Mouse (Mus musculus): Measurements from ENCODE around the gene Map2k5.
A peak's percentile ranks its signal among the peaks of the same experiment; 100 is the strongest.

The Map2k5 gene

DNA sequence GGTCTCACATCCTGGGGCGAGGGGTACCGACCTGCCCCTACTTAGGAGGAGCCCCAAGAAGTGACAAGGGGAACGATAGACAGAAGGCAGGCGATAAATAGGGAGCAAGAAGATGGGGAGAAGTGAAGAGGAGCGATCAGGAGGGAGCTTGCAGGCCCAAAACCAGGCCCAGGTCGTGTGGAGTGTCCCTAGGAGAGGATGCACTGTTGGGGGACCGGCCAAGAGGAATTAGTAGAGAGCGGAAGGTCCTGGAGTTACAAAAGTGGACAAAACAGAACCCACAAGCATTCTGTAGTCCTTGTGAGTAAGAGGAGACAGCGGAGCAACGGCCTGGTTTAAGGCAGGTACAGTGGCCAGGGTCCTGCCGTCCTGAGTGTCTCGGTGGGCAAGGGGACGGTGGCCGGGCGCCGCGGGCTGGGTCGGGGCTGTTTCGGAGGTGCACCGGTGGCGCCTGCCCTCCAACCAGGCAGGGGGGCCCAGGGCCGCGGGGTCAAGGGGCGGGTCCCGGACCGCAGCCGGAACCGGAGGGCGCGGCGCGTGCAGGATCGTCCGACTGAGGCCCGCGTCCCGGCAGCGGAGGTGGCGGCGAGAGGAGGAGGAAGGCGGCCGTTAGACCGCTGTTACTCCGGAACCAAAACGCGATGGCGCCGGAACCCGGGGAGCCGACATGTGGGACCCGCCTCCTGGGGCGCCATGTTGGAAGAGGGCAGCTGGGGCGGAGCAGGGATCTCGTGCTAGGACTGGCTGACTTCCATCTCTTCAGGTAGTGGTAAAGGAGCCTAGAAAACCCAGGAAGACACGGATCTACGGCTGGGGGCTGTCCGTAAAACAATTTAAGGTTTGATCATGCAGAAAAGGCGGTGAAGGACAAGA lies at the start of gene Map2k5:
Gene Map2k5 (minus strand): TSS at position 633 of the 873 bp plus-strand sequence.
- no peak for TF ChIP-seq GATA4 (IDR thresholded peaks at IDR 0.05; ENCODE audit: insufficient replicate concordance, low read length)

DNA sequence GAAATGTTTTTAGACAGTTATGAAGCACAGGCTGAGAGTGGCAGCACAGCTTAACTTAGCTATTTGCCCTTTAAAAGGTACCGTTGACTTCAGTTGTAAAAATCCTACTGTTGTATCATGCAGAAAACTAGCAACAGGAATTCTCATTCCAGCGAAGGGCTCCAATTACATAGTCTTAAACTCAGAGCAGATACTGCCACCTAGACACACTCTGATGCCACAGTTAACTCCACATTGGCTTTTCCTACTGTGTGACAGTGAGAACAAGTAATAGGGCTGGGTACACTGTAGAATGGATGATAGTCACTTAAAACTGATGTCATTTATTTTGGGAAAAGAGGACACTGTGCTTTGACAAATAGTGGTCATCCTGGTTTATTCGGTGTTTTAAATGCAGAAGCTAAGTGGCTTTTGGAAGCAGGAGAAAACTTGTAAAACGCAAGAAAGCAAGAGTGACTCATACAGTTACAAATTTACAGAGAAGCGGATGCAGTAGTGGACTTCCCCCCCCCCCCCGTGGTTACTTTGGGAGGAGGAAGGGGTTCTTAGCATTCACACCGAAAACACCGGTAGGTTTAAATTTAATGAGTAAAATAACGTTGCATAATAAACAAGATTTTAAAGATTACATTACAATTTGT lies 43.5 kb upstream of the Map2k5 start:
- TF ChIP-seq GATA4 (IDR thresholded peaks at IDR 0.05; ENCODE audit: insufficient replicate concordance, low read length), result no peak

DNA sequence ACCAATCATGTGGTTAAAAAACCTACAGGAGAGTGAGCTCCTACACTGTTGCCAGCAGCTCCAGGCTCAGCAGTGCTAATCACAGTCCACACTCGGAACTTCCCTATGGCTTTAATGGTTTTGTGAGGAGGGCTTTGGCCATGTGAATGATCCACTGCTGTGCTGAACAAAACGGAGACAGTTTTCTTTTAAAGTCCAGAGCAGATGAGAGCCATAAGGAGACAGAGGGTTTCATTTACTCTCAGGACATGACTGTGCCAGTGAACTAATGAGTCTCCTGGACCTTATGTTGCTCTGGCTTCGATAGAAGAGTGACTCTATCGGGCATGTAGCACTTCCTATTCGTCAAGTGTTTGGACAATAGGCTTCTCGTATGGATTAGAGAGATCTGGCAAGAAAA lies 42.7 kb upstream of the Map2k5 start:
- no peak for TF ChIP-seq GATA4 (IDR thresholded peaks at IDR 0.05; ENCODE audit: insufficient replicate concordance, low read length)

DNA sequence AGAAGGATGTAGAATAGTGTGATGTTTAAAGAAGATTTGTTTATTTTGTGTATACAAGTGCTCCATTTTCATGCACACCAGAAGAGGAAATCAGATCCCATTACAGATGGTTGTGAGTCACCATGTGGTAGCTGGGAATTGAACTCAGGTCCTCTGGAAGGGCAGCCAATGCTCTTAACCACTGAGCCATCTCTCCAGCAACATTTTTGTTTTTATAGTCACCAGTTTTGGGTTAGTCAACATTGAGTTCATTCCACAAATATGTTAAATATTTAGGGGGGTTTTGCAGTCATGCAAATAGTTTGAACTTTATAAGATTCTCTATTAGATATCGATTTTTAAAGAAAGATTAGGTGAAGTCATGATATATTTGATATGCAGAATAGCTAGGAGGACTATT lies 22.5 kb upstream of the Map2k5 start:
- TF ChIP-seq GATA4 (IDR thresholded peaks at IDR 0.05; ENCODE audit: insufficient replicate concordance, low read length), result no peak

DNA sequence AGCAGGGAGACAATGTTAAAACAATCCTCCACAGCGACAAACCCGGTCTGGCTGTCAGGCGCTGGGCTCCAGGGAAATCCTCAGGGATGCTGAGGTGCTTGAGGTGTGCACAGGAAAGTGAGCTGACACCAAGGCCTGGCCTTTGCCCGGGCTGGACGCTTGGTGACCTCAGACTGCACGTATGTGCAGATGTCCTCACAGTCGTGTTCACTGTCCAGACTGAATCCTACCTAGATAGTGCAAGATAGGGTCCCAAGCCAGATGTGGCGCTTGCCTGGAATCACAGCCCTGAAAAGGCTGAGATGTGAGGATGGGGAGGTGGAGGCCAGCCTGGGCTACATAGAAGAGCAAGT lies 21.7 kb upstream of the Map2k5 start:
- no peak; the same call in 1 of the 2 replicates for TF ChIP-seq GATA4 (IDR thresholded peaks at IDR 0.05; ENCODE audit: insufficient replicate concordance, low read length)

DNA sequence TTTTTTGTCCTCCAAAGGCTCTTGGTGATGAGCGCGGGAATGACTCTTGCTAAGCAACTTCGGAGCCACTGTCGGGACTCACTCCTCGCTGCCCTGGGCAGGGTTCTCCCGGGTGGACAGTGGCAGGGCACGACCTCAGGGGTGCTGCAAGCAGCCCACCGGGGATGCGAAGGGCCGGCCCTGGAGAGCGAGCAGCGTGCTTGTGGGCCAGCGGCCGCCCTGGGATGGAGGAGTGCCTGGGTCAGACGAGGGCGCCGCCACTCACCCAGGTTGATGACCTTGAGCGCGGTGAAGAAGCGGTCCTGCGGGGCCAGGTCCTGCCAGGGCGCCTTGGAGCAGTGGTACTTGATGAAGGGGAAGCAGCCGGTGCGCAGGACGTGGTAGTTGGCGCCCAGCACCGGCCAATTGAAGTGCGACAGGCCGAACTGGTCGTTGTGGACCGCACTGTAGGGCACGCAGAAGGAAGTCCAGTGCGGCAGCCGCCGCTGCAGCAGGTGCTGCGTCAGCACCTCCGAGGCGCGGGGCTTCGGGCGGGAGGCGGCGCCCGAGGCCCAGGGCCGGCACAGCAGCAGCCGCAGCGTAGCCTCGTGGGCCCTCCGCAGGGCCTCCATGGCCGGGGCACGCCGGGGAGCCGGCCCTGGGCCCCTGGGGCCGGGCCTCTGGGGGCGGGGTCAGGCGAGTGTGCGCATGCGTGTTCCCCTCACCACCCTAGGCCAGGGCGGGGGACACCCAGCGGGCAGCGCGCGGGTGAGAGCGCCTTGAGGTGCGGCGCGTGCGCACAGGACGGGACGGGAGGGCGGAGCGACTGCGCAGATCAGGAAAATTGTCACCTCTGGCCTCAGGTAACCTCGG lies 21.1 kb upstream of the Map2k5 start, which contains the start of gene 2300009A05Rik:
Gene 2300009A05Rik (minus strand): TSS at position 636 of the 852 bp plus-strand sequence.
- TF ChIP-seq GATA4 (IDR thresholded peaks at IDR 0.05; ENCODE audit: insufficient replicate concordance, low read length), result peak; percentile 14; the same call in 1 of the 2 replicates

DNA sequence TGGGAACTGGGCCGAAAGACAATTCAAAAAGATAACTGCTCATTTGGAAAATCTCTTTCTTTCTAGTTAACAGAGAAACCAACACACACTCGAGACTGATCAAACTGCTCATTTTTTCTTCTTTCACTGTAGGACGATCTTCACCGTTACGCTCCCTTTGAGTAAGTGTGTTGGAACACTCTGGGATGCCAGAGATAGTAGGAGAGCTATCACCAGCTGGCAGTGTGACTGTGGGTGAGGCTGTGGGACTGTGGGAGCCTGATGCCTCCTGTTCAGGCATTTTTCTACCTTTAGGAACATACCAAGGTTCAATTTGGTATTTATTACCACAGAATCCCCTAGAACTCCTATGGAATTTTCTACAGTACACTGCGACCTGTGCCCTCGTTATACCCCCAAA lies 17.9 kb upstream of the Map2k5 start:
- no peak for TF ChIP-seq GATA4 (IDR thresholded peaks at IDR 0.05; ENCODE audit: insufficient replicate concordance, low read length)

DNA sequence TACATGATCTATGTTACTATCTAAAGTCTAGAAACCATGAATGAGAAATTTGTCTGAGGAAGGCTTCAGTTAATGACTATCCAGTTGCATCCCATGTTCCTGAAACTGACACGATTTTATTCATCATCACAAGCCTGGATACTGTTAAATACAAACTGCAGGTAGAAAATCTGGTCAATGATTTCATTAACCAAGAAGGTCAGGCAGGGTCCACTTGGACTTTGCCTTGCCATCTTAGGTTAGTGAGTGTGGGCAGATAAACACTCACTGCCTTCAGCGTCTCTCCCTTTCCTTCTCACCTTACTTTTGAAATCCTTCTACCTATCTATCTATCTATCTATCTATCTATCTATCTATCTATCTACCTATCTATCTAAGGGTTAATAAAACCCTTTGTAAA lies 13.6 kb upstream of the Map2k5 start:
- TF ChIP-seq GATA4 (IDR thresholded peaks at IDR 0.05; ENCODE audit: insufficient replicate concordance, low read length), result no peak

DNA sequence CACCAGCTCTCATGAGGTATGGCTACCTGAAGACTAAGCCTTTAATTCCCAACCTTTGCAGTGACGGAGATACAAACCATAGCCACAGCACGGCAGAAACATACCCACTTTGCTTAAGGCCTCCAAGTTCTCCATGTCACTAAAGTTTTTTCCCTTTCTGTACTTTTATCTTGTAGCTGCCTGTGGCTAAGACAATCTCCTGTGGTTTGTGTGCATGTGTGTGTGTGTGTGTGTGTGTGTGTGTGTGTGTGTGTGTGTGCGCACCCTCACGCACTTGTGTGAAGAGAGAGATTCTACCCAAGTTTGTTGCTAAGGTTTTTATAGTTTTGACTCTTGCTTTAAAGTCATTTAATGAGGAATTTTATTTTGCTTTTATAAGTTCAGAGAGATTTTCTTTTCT lies 5.1 kb upstream of the Map2k5 start:
- TF ChIP-seq GATA4 (IDR thresholded peaks at IDR 0.05; ENCODE audit: insufficient replicate concordance, low read length), result no peak

DNA sequence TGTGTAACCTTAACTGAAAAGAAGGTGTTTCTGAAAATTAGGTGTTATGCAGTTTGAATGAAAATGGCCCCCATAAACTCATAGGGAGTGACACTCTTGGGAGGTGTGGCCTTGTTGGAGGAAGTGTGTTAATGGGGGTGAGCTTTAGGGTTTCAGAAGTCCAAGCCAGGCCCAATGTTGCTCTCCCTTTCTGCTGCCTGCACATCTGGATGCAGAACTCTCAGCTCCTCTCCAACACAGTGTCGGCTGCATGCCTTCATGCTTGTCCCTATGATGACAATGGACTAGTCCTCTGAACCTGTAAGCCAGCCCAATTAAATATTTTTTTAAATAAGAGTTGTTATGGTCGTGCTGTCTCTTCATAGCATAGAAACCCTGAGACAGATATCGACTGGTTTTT lies 2.6 kb upstream of the Map2k5 start:
- no peak for TF ChIP-seq GATA4 (IDR thresholded peaks at IDR 0.05; ENCODE audit: insufficient replicate concordance, low read length)

DNA sequence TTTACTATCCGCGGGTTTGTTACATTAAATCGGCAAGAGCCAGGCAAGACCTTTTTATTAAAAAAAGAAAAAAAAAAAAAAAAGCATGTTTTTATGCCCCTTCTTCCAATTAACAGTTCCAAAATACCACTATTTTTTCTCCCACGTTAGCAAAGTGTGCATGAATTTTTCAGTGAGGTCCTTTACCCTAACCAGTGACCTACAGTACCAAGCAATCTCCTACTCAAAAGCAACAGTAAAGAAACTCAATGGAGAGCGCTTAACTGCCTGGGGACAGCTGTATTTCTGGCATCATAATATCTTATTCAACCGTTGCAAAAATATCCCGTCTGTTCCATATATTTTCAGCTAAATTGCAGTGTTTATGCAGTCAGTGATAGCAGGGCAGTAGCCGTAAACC lies 472 bp upstream of the Map2k5 start:
- TF ChIP-seq GATA4 (IDR thresholded peaks at IDR 0.05; ENCODE audit: insufficient replicate concordance, low read length), result no peak

DNA sequence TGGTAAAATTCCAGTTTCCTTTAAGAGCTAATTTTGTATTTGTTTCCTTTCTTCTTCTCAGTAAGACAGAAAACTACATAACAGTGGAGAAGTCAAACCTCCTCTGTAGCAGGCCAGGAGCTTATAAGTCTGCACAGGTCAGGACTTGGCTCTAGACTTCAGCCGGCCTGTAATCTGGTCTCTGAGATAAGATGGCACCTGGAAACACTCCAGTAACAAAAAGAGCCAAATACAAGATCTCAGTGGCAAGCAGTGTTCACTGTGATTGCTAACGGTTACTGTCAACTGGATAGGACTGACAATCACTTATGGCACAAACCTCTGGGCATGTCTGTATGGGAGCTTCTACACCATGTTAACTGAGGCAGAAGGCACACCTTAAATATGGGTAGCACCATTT lies 4.4 kb downstream of the Map2k5 start:
- 0 out of 2 replicates have a peak, but pooled peaks have one; percentile 22 for TF ChIP-seq GATA4 (IDR thresholded peaks at IDR 0.05; ENCODE audit: insufficient replicate concordance, low read length)

DNA sequence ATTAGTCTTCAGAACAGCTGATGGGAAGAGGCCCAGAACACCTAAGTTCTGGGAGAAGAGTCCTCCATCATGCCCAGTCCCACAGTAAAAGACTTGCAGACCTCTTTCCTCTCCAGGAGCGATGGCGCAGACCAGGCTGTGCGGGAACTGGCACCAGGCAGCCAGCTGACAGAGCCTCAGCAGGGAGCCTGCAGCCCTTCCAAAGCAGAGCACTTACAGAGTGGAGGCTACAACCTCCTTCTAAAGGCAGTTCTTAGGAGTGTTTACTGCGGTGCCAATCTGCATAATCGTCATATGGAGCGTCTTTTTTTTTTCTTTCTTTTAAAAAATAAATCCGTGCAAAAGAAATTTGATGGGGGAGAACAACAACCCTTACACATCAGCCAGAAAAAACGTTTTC lies 5.2 kb downstream of the Map2k5 start:
- TF ChIP-seq GATA4 (IDR thresholded peaks at IDR 0.05; ENCODE audit: insufficient replicate concordance, low read length), result no peak

DNA sequence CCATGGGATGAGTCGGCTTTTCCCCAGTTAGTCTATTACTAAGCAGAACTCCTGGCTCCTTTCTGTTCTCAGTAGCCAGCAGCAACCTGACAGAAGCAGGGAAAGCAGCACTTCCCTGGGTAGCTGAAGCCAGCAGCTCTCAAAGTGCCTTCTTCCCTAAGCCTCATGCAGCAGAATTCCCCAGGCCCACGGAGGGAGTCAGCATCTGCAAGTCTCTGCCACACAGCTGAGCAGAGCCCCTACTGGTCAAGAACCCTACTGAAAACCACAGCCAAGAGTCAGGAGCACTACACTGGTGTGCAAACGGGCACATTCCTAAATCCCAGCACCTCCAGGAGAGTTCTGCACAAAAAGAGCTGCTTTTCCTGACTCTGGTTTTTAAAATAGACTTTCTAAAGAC lies 17.3 kb downstream of the Map2k5 start:
- no peak for TF ChIP-seq GATA4 (IDR thresholded peaks at IDR 0.05; ENCODE audit: insufficient replicate concordance, low read length)

DNA sequence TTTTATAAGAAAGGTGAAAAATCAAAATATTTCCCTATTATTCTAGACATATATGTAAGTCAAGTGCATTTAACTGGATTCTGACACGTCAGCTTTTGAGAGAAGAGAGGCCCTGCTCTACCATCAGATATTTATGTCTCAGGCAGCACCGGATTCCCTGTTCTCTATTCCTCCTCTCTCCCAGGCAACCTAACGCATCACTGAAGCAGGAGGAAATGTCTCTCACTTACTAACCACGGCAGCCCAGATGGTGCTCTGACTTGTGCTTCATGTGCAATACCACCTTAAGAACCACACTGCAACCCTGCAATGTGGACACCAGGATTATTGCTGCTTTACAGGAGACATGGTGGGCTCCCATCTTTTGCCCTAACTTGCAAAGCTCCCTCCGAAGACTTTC lies 18.7 kb downstream of the Map2k5 start:
- no peak for TF ChIP-seq GATA4 (IDR thresholded peaks at IDR 0.05; ENCODE audit: insufficient replicate concordance, low read length)

Measured in liver, adult (tissue).